Comparison of ENCODE assay signal across 28 mouse cellular contexts in the genomic region with DNA sequence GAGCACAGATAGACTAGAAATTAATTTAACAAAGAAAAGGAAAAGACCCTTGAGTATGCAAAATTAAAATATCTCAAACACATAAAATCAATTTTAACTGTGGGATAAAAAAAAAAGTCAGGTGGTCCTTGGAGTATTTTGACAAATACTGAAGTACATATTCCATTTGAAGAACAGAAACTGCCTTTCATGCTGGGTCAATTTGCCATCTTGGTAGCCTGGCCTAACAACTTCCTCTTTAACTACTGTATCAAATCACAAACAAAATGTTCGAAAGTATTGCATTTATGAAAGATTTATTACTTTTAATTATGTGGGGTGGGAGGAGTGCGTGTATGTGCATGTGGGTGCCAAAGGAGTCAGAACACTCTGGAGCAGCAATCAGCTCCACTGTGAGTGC.
"Had no signal": no experiment of that assay in that cellular context is flagged by ENCODE, and none has a peak within 500 bp of the region (broad histone marks: within the 10 kb centered on the region; RNA-seq: fewer than 3 reads in every experiment).

No protein-coding gene starts in this region.

- H3K4me3 ChIP-seq: gastrocnemius, adult 2 months; heart, adult 2 months; heart, embryonic 13.5 days; heart, embryonic 15.5 days; hindbrain, embryonic 13.5 days; hindbrain, embryonic 15.5 days; kidney, embryonic 15.5 days; limb, embryonic 13.5 days; limb, embryonic 15.5 days; liver, embryonic 13.5 days had no signal

- H3K27ac ChIP-seq: gastrocnemius, adult 2 months; heart, adult 2 months; heart, embryonic 13.5 days; heart, embryonic 15.5 days; hindbrain, embryonic 13.5 days; hindbrain, embryonic 15.5 days; hindbrain, postnatal 0 days; kidney, embryonic 15.5 days; kidney, postnatal 0 days; limb, embryonic 13.5 days; limb, embryonic 15.5 days; liver, embryonic 13.5 days had no signal

- DNase-seq: gastrocnemius, adult 2 months; gastrocnemius, postnatal 10 days; gastrocnemius, postnatal 25 days; heart, adult 11 months; heart, adult 2 months; heart, postnatal 14 days; heart, postnatal 36 days; kidney, adult 11 months; kidney, adult 2 months; kidney, adult 9 months; kidney, postnatal 14 days; kidney, postnatal 36 days; layer of hippocampus, adult 9-11 months; layer of hippocampus, postnatal 36 days; left cerebral cortex, postnatal 4 days; liver, embryonic 13.5 days had no signal

- H3K9me3 ChIP-seq: heart, embryonic 13.5 days; heart, embryonic 15.5 days; hindbrain, embryonic 13.5 days; hindbrain, embryonic 15.5 days; kidney, embryonic 15.5 days; limb, embryonic 13.5 days; limb, embryonic 15.5 days; liver, embryonic 13.5 days had no signal

- H3K27me3 ChIP-seq: heart, embryonic 13.5 days; heart, embryonic 15.5 days; hindbrain, embryonic 13.5 days; hindbrain, embryonic 15.5 days; kidney, embryonic 15.5 days; limb, embryonic 13.5 days; limb, embryonic 15.5 days; liver, embryonic 13.5 days had no signal

- H3K36me3 ChIP-seq: heart, embryonic 15.5 days; hindbrain, embryonic 15.5 days; liver, embryonic 13.5 days had no signal

- H3K4me2 ChIP-seq: heart, embryonic 11.5 days; heart, embryonic 13.5 days; heart, embryonic 15.5 days; hindbrain, embryonic 13.5 days; hindbrain, embryonic 15.5 days; kidney, embryonic 15.5 days; limb, embryonic 13.5 days; limb, embryonic 15.5 days; liver, embryonic 11.5 days; liver, embryonic 13.5 days had no signal

- H3K9ac ChIP-seq: heart, embryonic 13.5 days; heart, embryonic 15.5 days; hindbrain, embryonic 13.5 days; hindbrain, embryonic 15.5 days; kidney, embryonic 15.5 days; limb, embryonic 13.5 days; limb, embryonic 15.5 days; liver, embryonic 13.5 days had no signal

- ATAC-seq: hindbrain, postnatal 0 days; intestine, embryonic 16.5 days had no signal

- H3K4me1 ChIP-seq: heart, embryonic 15.5 days; hindbrain, embryonic 13.5 days; hindbrain, embryonic 15.5 days; kidney, embryonic 15.5 days; limb, embryonic 13.5 days; limb, embryonic 15.5 days; liver, embryonic 13.5 days had no signal
